Mouse (Mus musculus): ENCODE measurements at regions not wholly inside any gene's neighbourhood (a gene's known extent, or its start where the extent isn't known, plus 50 kb on each side); places are given as distances from the start of the nearest gene placed in this dataset.
A peak's percentile ranks its signal among the peaks of the same experiment; 100 is the strongest.

DNA sequence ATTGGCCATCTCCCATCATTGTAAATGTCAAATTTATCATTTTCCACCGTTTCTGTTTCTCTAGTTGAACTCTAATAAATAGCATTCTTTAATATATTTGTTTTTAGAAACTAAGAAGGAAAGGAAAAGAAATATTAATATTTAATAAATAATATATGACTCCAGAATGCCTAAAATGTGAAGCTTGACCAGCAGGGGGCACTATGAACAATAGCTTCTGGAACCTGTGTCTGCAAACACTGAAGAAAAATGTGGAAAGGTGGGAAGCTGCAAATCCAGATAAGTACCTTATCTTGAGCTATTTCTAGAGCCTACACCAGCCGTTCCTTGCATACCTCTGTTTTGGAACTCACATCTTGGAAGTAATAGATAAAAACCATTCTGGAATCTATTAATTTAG is 493.7 kb upstream of the Lingo2 start:
- peak in 1 of 2 experiments; percentile 32 for DNase-seq (ENCODE audit: low spot score in 2 of 2)

DNA sequence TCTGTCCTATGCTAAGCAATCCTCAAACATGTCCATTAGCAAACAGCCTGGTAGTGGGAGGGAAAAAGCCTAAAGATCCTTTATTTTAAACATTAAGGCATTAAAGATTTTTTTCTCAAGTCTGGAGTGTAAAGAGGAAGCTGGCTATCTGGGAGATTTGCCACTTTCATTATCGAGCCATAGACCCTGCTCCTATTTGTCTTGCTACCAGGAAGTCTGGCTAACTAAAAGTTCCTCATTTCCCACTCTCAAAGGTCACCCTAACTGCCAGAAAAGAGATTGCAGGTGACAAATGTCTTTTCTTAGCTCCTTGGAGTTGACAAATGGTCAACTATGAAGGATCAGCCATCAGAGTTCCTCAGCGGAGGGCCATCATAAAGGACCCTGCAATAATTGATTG is 461.2 kb upstream of the Lingo2 start:
- no peak for DNase-seq (ENCODE audit: low spot score in 2 of 2)

DNA sequence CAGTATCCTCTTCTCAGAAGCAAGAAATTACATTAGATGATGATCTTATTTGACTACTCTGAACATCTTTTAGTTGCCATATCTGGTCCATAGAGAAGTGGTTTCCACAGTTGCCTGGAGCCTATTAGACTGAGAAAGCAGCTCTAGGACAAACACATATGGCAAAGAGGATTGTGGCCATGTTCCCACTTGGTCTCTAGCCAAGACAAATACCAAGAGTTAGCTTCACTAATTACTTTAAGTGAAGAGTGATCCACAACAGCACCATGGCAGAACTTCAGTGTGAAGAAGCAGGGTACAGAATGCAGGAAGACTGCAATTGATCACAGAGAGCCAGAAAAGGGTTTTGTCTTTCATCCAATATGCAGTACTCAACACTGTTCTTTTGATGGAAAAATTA is 436.6 kb upstream of the Lingo2 start:
- DNase-seq (ENCODE audit: low spot score in 2 of 2): no peak

DNA sequence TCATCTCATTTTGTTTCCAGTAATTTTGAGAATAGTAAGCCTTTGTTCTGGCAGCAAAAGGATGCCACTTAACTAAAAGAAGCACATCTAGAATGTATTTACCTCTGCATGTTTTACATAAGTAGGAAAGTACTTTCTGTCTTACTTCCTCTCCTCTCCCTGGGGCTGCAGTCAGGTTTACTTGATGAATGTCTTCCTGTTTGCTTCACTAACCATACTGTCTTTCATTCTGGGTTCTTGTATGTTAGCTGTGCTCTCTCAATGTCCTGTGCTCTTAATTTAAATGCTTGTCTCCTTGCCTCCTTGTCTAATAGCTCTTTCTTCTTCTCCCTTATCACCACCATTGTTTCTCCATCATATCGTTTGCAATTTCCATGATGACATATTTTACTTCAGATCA is 435.3 kb upstream of the Lingo2 start:
- no peak for DNase-seq (ENCODE audit: low spot score in 2 of 2)

- no peak for DNase-seq (ENCODE audit: low spot score in 2 of 2)
Observed at GRCm38 (mm10) chr4:37364209-37364608, 412.7 kb upstream of the Lingo2 start.

- no peak for DNase-seq (ENCODE audit: low spot score in 2 of 2)
Observed at GRCm38 (mm10) chr4:37361254-37361653, 409.7 kb upstream of the Lingo2 start.

DNA sequence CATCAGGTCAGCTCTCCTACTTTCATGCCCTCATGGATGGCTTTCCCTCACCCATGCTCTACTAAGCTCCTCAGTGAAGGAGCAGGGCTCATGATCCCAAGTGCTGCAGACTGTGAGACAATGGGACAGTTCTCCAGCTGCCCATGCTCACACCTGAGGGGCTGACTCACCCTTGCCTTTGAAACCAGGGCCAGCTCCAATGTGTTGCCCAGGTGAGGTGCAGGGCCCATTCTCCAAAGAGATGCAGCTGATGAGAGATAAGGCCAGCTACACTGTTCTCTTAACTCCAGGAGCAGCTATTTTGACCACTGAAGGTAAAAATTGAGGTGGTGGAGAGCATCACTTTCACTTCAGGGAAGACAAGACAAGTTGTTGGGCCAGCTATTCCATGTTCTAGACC is 386.8 kb upstream of the Lingo2 start:
- no peak for DNase-seq (ENCODE audit: low spot score in 2 of 2)
